Mouse (Mus musculus) heart, embryonic 11.5 days (tissue): ENCODE measurements around the gene Mrpl4. TPM values are rescaled to one million over a fixed set of nuclear protein-coding genes. Genes with fewer than 3 reads are reported as not detected.
"Not testable (repeated sequence)": the region's sequence is repeated elsewhere in the genome, so short reads cannot be mapped to it uniquely, and the experiment has no call there.

ENCODE experiments used
- ATAC-seq: fragments of 200-750 bp; cut with Nextera tagmentation; replicated peaks from 2 replicates; pipeline ENCODE4 v1.8.0; 2017; ENCODE audit warnings: moderate library complexity; ENCODE audit not compliant: insufficient number of reproducible peaks, low FRiP score, low TSS enrichment
- H3K27ac ChIP-seq: fragments of 300-500 bp; sonication (generic); 2 replicates; pipeline ENCODE4 v1.5.1; 2014; ENCODE audit warnings: mild to moderate bottlenecking, low read depth, low read length
- H3K27me3 ChIP-seq: fragments of 300-500 bp; sonication (generic); 2 replicates; pipeline ENCODE4 v1.6.1; 2014; ENCODE audit warnings: mild to moderate bottlenecking, low read length, mixed read lengths; ENCODE audit not compliant: control insufficient read depth, insufficient read depth
- H3K36me3 ChIP-seq: fragments of 300-500 bp; sonication (generic); 2 replicates; pipeline ENCODE4 v1.6.1; 2014; ENCODE audit warnings: mild to moderate bottlenecking, low read length, moderate library complexity, mixed read lengths; ENCODE audit not compliant: control insufficient read depth, insufficient read depth
- H3K4me1 ChIP-seq: fragments of 300-500 bp; sonication (generic); 2 replicates; pipeline ENCODE4 v1.6.1; 2014; ENCODE audit warnings: low read length; ENCODE audit not compliant: control insufficient read depth, insufficient read depth
- H3K4me2 ChIP-seq: fragments of 300-500 bp; sonication (generic); 2 replicates; pipeline ENCODE4 v1.6.1; 2014; ENCODE audit warnings: mild to moderate bottlenecking, moderate library complexity
- H3K4me3 ChIP-seq: fragments of 300-500 bp; sonication (generic); 2 replicates; pipeline ENCODE4 v1.5.1; 2014; ENCODE audit warnings: low read depth, low read length
- H3K9ac ChIP-seq: fragments of 300-500 bp; sonication (generic); 2 replicates; pipeline ENCODE4 v1.6.1; 2014; ENCODE audit warnings: mild to moderate bottlenecking, low read depth, low read length, moderate library complexity
- H3K9me3 ChIP-seq: fragments of 300-500 bp; sonication (generic); replicated peaks from 2 replicates; pipeline ENCODE4 v1.6.1; 2016; ENCODE audit warnings: low read length; ENCODE audit not compliant: control insufficient read depth
- WGBS: fragments of 180-500 bp; shearing (Covaris S2); extraction: QIAGEN DNeasy Blood & Tissue Kit; methylation state at CpG from one replicate; pipeline ENCODE4 v1.1.7; 2014; ENCODE audit not compliant: insufficient replicate concordance; 5-methylcytosine and 5-hydroxymethylcytosine counted together
- microRNA counts: library from miRNA; unstranded; fragments of <30 nt; microRNA quantifications from one replicate; lab custom pipeline; 2015
- microRNA-seq: library from miRNA; unstranded; fragments of <30 nt; microRNA quantifications from one replicate; pipeline ENCODE4, GENCODE M21; 2016; ENCODE audit warnings: borderline number of aligned reads
- polyA plus RNA-seq: library from polyadenylated mRNA; unstranded; fragments of >200 nt; fragmentation: Nextera tagmentation; extraction: Ambion mirVana; gene quantifications from 2 replicates; pipeline ENCODE4 v1.2.1, GENCODE M21; 2014

Gene Mrpl4
- polyA plus RNA-seq, 1 experiment from 2014 or later = 147 TPM

DNA sequence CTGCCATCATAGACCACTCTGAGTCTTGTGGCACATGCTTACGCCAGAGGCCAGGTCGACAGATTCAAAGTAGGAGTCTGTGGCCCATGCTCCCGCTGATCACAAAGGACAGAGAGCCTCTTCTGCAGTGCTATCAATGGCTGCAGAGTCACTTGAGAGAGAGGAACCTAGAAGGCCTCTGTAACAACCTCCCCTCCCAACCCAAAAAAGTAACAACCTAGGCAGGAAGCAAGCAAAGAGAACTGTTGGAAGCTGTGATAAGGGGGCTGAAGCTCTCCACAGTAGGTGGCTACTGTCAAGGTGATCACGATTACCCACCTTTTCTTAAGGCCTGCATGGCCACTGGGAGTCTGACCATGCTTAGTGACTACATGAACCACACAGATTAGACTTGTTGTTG lies 41.0 kb downstream of the Mrpl4 start:
- H3K4me3 ChIP-seq = no peak overlapping the region
- H3K9me3 ChIP-seq = no peaks in the 10 kb centered on the region
- no peak overlapping the region for H3K9ac ChIP-seq
- no peak overlapping the region for H3K4me2 ChIP-seq
- H3K4me1 ChIP-seq = no peaks in the 10 kb centered on the region
- WGBS = 76% methylated on average over 4 of the region's 4 CpGs
- peaks cover 17% of the 10 kb centered on the region for H3K27me3 ChIP-seq
- ATAC-seq = no peak
- H3K27ac ChIP-seq = no peak overlapping the region
- no peaks in the 10 kb centered on the region for H3K36me3 ChIP-seq

DNA sequence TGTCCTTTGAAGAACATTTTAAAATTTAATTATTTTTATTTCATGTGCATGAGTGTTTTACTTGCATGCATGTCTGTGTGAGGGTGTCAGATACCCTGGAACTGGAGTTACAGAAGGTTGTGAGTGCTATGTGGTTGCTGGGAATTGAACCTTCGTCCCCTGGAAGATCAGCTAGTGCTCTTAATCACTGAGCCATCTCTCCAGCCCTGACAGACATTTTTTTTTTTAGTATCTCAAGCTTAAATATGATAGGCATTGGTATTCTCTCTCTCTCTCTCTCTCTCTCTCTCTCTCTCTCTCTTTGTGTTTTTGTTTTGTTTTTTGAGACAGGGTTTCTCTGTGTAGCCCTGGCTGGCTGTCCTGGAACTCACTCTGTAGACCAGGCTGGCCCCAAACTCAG lies 42.2 kb downstream of the Mrpl4 start:
- 80% methylated on average over 1 of the region's 1 CpGs for WGBS
- not testable (repeated sequence) for H3K36me3 ChIP-seq, H3K9me3 ChIP-seq

DNA sequence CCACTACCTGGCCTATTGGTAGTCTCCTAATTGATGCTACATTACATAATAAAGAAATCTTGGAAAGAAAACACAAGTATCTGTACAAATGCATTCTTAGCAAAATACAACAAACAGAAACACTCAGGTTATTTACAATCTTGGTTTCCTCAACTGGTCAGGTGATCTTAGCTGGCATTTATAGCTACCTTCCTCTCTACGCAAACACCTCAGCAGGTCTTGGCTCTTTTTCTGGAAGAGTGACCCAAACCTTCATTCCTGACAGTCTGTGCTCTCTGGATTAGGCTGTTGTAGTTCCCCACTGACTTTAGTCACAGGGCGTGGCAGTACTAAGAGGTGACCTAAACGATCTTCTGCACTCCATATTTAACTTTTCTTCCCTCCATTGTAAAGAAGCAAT lies 42.7 kb downstream of the Mrpl4 start:
- H3K4me1 ChIP-seq = no peaks in the 10 kb centered on the region
- H3K4me3 ChIP-seq = no peak overlapping the region
- H3K9me3 ChIP-seq = no peaks in the 10 kb centered on the region
- no peak for ATAC-seq
- H3K27me3 ChIP-seq = peaks cover 7% of the 10 kb centered on the region
- no peak overlapping the region for H3K4me2 ChIP-seq
- H3K27ac ChIP-seq = no peak overlapping the region
- 78% methylated on average over 3 of the region's 3 CpGs for WGBS
- H3K36me3 ChIP-seq = no peaks in the 10 kb centered on the region
- H3K9ac ChIP-seq = no peak overlapping the region

More for the DNA sequence above, 42.2 kb downstream of the Mrpl4 start:
- not testable (repeated sequence) for H3K4me3 ChIP-seq, H3K4me2 ChIP-seq, H3K27ac ChIP-seq, H3K4me1 ChIP-seq, H3K9ac ChIP-seq, ATAC-seq
- peaks cover 12% of the 10 kb centered on the region for H3K27me3 ChIP-seq

DNA sequence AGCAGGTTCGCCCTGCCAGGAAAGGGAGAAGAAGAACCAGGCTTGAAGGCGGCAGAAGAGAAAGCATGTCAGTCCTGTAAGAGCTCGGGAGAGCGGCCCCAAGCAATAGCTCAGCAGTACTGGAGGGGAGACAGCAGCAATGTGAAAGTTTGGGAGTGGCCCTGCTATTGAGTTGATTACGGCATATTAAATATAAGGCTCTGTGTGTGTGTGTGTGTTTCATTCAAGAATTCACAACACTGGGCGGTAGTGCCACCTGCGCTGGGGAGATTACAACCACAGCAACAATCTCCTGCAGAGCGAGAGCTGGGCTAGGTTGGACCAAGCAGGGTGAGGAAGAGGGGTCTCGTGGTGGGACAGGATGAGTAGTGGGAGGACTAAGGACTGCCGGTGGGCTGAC lies 49.0 kb downstream of the Mrpl4 start:
- Histone ChIP-seq H3K9ac (no peak overlapping the region), H3K4me3 (no peak overlapping the region), H3K9me3 (no peaks in the 10 kb centered on the region), H3K4me2 (no peak overlapping the region), H3K4me1 (no peaks in the 10 kb centered on the region), H3K27ac (no peak overlapping the region), H3K27me3 (peaks cover 1% of the 10 kb centered on the region; the same call in 1 of the 2 replicates), H3K36me3 (no peaks in the 10 kb centered on the region)
- ATAC-seq = no peak
- 52% methylated on average over 10 of the region's 10 CpGs for WGBS

MicroRNAs encoded within 50 kb of the gene (microRNA counts, 519-probe panel; counts per million panel counts)
- microRNA mmu-miR-1900 (lab: Ali Mortazavi, UCI) = 32.2 counts per million

Small RNA genes lying within 50 kb of the gene (microRNA-seq; reads per million reads assigned to microRNA genes)
- gene Mir1900 = not detected

Other genes with a start within 250 kb of the Mrpl4 start
- gene Col5a3, start 187.7 kb upstream of the Mrpl4 start, polyA plus RNA-seq = 0.04 TPM in 1 of 2 replicates, not detected in the other
- gene Rdh8, start 184.2 kb upstream of the Mrpl4 start, polyA plus RNA-seq = not detected in 2 replicates
- 2.1 TPM in 2 replicates for gene A230050P20Rik, start 134.1 kb upstream of the Mrpl4 start, polyA plus RNA-seq
- 2.1 and 2.9 TPM in 2 replicates for gene Angptl6, start 123.0 kb upstream of the Mrpl4 start, polyA plus RNA-seq
- 43.6 and 46.2 TPM in 2 replicates for gene Ppan, start 114.6 kb upstream of the Mrpl4 start, polyA plus RNA-seq
- gene Eif3g, start 104.1 kb upstream of the Mrpl4 start, polyA plus RNA-seq = 276 and 286 TPM in 2 replicates
- gene Dnmt1, start 42.9 kb upstream of the Mrpl4 start, polyA plus RNA-seq = 50.5 and 59.3 TPM in 2 replicates
- 24.6 and 26.5 TPM in 2 replicates for gene S1pr2, start 26.0 kb upstream of the Mrpl4 start, polyA plus RNA-seq
- 8.1 and 8.5 TPM in 2 replicates for gene Icam1, start 13.2 kb downstream of the Mrpl4 start, polyA plus RNA-seq
- gene Icam4, start 26.6 kb downstream of the Mrpl4 start, polyA plus RNA-seq = 18.9 and 25.4 TPM in 2 replicates
- not detected in 2 replicates for gene Icam5, start 29.3 kb downstream of the Mrpl4 start, polyA plus RNA-seq
- 0.28 and 1.8 TPM in 2 replicates for gene Zglp1, start 64.4 kb downstream of the Mrpl4 start, polyA plus RNA-seq
- gene Gm49373, start 70.4 kb downstream of the Mrpl4 start, polyA plus RNA-seq = 0.31 and 0.44 TPM in 2 replicates
- gene Fdx1l, start 70.9 kb downstream of the Mrpl4 start, polyA plus RNA-seq = 52.9 and 58.2 TPM in 2 replicates
- gene Gm38431, start 89.3 kb downstream of the Mrpl4 start, polyA plus RNA-seq = 1.2 and 1.9 TPM in 2 replicates
- gene Raver1, start 89.3 kb downstream of the Mrpl4 start, polyA plus RNA-seq = 53.6 and 57.8 TPM in 2 replicates
- gene Tyk2, start 128.5 kb downstream of the Mrpl4 start, polyA plus RNA-seq = 9.4 and 10.9 TPM in 2 replicates
- 254 and 266 TPM in 2 replicates for gene Cdc37, start 147.2 kb downstream of the Mrpl4 start, polyA plus RNA-seq
- 7.6 and 8.3 TPM in 2 replicates for gene Pde4a, start 163.0 kb downstream of the Mrpl4 start, polyA plus RNA-seq
- 22.3 and 35.7 TPM in 2 replicates for gene Keap1, start 236.6 kb downstream of the Mrpl4 start, polyA plus RNA-seq
- 0.11 and 0.31 TPM in 2 replicates for gene S1pr5, start 245.7 kb downstream of the Mrpl4 start, polyA plus RNA-seq